Mouse (Mus musculus) activated CD4-positive, CD25-positive, alpha-beta regulatory T cell, adult 9 weeks (primary cell): Measurements from ENCODE around the gene Ttll4. TPM values are rescaled to one million over a fixed set of nuclear protein-coding genes. Genes with fewer than 3 reads are reported as not detected.

Experiments
- polyA plus RNA-seq: library from polyadenylated mRNA; unstranded; fragments of 100-300 nt; shearing (Covaris generic); gene quantifications from one replicate; pipeline ENCODE4 v1.2.1, GENCODE M21; 2017

Ttll4 gene
- polyA plus RNA-seq, result 41.7 TPM

DNA sequence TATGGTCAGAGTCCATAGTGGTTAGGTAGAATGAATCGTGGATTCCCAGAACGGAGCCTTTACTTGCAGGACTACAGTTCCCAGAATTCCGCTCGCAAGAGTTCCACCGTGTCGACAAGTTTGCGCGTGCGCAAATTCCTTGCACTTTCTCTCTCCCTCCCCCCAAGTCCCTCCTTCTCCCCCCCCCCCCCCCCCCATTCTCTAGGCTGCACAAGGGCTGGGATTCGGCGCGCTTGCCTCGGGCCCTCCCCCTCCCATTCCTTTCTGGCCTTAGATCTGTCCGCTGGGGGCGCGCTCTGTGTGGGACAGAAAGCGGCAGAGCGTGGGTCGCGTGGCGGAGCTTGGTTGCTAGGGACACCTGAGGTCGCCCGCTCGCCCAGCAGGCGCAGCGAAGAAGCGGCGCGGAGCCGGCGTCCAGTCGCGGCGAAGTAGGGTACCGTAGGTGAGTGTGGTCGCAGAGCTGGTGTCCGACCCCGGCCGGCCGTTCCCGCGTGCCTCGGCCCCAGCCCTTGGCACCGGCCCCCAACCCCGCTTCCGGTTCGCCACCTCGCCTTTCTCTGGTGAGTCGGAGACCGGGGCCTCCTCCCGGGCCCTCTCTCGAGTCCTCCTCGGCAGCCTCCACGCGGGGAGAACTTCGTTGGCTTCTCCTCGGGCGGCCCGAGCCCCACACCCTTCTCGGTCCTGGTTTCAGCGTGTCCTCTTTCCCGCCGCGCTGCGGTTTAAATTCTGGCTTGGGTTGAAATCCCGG, at the start of gene Ttll4:
Ttll4 (plus strand) TSS at position 298 of the 748 bp plus-strand sequence.

DNA sequence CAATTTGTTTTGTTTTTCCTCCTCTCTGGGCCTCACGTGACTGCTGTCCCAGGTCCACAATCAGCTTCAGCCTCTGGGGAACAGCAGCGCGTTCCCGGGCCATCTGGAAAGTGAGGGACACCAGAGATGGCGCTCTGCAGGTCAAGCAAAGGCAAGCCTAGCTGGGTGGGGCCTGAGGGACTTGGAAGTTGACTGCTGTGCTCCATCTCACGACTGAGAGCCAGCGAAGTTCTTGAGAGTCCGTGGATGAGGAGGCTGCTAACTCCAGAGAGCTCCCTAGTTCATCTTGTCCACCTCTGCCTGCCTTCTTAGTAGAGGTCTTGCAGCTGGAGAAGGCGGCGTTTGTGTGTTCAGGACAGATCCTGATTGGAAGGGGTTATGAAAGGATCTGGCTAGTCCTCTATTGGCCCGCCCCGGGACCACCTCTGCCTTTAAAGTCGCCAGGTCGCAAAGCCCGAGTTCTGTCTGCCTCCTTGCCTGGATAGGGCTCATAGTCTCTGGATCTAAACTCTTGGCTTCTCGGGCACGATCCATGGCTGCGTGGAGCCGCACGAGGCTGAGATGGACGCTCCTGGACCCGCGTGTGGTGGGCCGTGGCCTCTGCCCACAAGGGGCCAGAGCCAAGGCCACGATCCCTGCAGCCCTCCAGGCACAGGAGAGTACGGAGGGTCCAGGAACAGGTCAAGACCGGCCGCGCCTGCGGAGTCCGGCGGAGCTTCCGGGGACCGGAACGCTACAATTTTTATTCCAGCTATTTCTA, 51.7 kb downstream of the Ttll4 start, which contains the start of gene Cyp27a1:
Cyp27a1 (plus strand) TSS at position 476 of the 760 bp plus-strand sequence.

DNA sequence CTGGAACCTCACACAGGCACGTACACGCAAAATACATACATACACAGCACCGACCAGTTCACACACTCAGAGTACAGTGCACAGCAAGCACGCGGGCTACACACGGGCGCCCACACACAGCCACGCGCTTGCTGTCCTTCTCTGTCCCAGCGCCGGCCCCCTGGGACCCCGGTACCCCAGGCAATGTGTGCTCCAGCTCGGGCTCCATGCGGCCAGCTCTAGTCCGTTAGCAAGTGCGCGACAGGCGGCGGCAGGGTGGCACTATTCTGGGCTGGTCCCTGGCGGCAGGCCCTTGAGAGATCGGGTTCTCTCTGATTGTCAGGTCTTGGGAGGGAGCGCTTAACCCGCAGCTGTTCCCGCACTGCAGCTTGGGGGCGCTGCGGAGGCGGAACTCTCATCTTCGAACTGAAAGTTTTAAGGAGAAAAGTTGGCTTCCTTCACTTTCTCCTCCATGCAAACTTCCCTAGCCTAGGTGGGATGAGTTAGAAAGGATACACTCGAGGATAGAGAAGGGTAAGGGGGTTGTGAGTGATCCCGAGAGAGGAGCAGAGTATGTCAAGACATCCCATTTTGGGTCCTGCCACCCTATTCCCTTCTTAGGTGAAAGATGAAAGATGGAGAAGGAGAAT, 87.2 kb downstream of the Ttll4 start, which contains the start of gene Prkag3:
Prkag3 (minus strand) TSS at position 579 of the 629 bp plus-strand sequence.

Other genes with a start within 250 kb of the Ttll4 start
- gene Cnot9, start 155.7 kb upstream of the Ttll4 start, polyA plus RNA-seq, result 38.3 TPM
- 0.38 TPM for gene Plcd4, start 118.9 kb upstream of the Ttll4 start, polyA plus RNA-seq
- 20.7 TPM for gene Usp37, start 117.5 kb upstream of the Ttll4 start, polyA plus RNA-seq
- 22.7 TPM for gene Zfp142, start 73.5 kb upstream of the Ttll4 start, polyA plus RNA-seq
- gene Bcs1l, start 73.5 kb upstream of the Ttll4 start, polyA plus RNA-seq, result 13.6 TPM
- gene Rnf25, start 60.3 kb upstream of the Ttll4 start, polyA plus RNA-seq, result 33.3 TPM
- not detected for gene Stk36, start 60.3 kb upstream of the Ttll4 start, polyA plus RNA-seq
- 0.40 TPM for gene Cyp27a1, start 51.8 kb downstream of the Ttll4 start, polyA plus RNA-seq
- gene Prkag3, start 87.5 kb downstream of the Ttll4 start, polyA plus RNA-seq, result not detected
- gene Wnt6, start 110.1 kb downstream of the Ttll4 start, polyA plus RNA-seq, result not detected
- 0.29 TPM for gene Wnt10a, start 129.8 kb downstream of the Ttll4 start, polyA plus RNA-seq
- not detected for gene Cdk5r2, start 193.2 kb downstream of the Ttll4 start, polyA plus RNA-seq
- gene Fev, start 223.7 kb downstream of the Ttll4 start, polyA plus RNA-seq, result not detected
- gene Cryba2, start 231.4 kb downstream of the Ttll4 start, polyA plus RNA-seq, result not detected